Comparison of ENCODE assay signal across 8 mouse cellular contexts in the genomic region with DNA sequence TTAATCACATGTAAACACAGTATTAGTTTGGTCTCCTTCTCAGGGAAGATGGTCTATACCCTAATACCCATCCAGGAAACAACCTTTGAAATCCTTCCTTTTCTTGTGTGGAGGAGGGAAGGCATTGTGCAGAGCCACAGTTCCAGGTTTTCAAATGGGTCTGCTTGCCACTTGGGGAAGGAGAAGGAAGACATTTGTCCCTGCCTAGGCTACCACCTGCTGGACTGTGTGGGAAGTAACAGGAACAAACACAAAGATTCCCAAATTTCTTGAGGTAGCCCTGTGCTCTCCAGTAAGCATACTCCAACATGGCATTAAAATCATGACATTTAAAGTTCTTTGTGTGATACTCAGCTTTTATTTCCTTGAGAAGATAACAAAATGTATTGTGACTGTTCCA.
A peak's percentile ranks its signal among the peaks of the same experiment; 100 is the strongest.
DNase-seq lines count a peak whose midpoint lies in the region; ATAC-seq and TF ChIP-seq lines count a peak whose summit lies in the region.

No protein-coding gene starts in this region.

- H3K4me2 ChIP-seq in kidney, embryonic 14.5 days (replicated peaks; ENCODE audit: low read depth, low read length): no peak overlapping the region
- H3K4me2 ChIP-seq in lung, embryonic 15.5 days: no peak overlapping the region

- H3K9me3 ChIP-seq in kidney, embryonic 14.5 days (ENCODE audit: control insufficient read depth, low read length): no peaks in the 10 kb centered on the region
- H3K9me3 ChIP-seq in lung, embryonic 15.5 days: no peaks in the 10 kb centered on the region

- no peaks in the 10 kb centered on the region for H3K4me1 ChIP-seq in kidney, embryonic 14.5 days (ENCODE audit: control insufficient read depth, insufficient read depth, low read length)
- no peaks in the 10 kb centered on the region for H3K4me1 ChIP-seq in lung, embryonic 15.5 days
- H3K4me1 ChIP-seq in small intestine, adult 2 months (ENCODE audit: control insufficient read depth, insufficient read depth, insufficient read length, low read length): no peaks in the 10 kb centered on the region

- peak; percentile 77; the same call in 1 of the 2 replicates for ATAC-seq in kidney, embryonic 14.5 days (ENCODE audit: low FRiP score, low TSS enrichment)
- ATAC-seq in lung, embryonic 15.5 days (ENCODE audit: borderline replicate concordance, extremely low read depth, low FRiP score, low TSS enrichment): peak; percentile 44; the same call in 1 of the 2 replicates

- H3K27ac ChIP-seq in kidney, embryonic 14.5 days (ENCODE audit: low read depth, low read length): no peak overlapping the region
- H3K27ac ChIP-seq in lung, embryonic 15.5 days: no peak overlapping the region
- no peak overlapping the region for H3K27ac ChIP-seq in small intestine, adult 2 months (ENCODE audit: insufficient read depth, low read depth, low read length)

- TF ChIP-seq POLR2A in small intestine, adult 2 months (IDR thresholded peaks at IDR 0.05; ENCODE audit: low read depth, low read length): no peak

- no peaks in the 10 kb centered on the region for H3K36me3 ChIP-seq in kidney, embryonic 14.5 days (ENCODE audit: control insufficient read depth, insufficient read depth, low read length)
- no peaks in the 10 kb centered on the region for H3K36me3 ChIP-seq in lung, embryonic 15.5 days
- H3K36me3 ChIP-seq in small intestine, adult 2 months (ENCODE audit: control insufficient read depth, insufficient read depth, low read length): no peaks in the 10 kb centered on the region

- H3K9ac ChIP-seq in kidney, embryonic 14.5 days (ENCODE audit: low read depth, low read length): no peak overlapping the region
- H3K9ac ChIP-seq in lung, embryonic 15.5 days: no peak overlapping the region

- H3K27me3 ChIP-seq in kidney, embryonic 14.5 days (ENCODE audit: control insufficient read depth, insufficient read depth, low read length): no peaks in the 10 kb centered on the region
- H3K27me3 ChIP-seq in lung, embryonic 15.5 days: no peaks in the 10 kb centered on the region
- no peaks in the 10 kb centered on the region for H3K27me3 ChIP-seq in small intestine, adult 2 months (ENCODE audit: control insufficient read depth, insufficient read depth, low read length)

- peak; percentile 57; the same call in 1 of the 2 replicates for TF ChIP-seq CTCF in small intestine, adult 2 months (IDR thresholded peaks at IDR 0.05; ENCODE audit: extremely low read depth, insufficient read length, insufficient replicate concordance, low read depth, low read length)

- no peak overlapping the region for H3K4me3 ChIP-seq in kidney, embryonic 14.5 days (ENCODE audit: low read length)
- H3K4me3 ChIP-seq in lung, embryonic 15.5 days: no peak overlapping the region
- no peak overlapping the region for H3K4me3 ChIP-seq in small intestine, adult 2 months (ENCODE audit: low read depth, low read length)

- DNase-seq in 3134 (ENCODE audit: extremely low read depth, insufficient read length, low spot score) (peak; percentile 30), ES-CJ7 (ENCODE audit: low read depth, low spot score) (peak; percentile 67)
- peak; percentile 37 for DNase-seq in cerebellum, adult 9-10 months
- DNase-seq in frontal cortex, postnatal 36 days (ENCODE audit: low spot score in 2 of 2): peak; percentile 21 to 47
- no peak for DNase-seq in spleen, adult 18-20 months

Comparison
In these comparisons a context has a peak if more than half of its experiments do, and no peak if none do; other contexts are left out.
1. DNase-seq: peak in 3134 (single experiment), ES-CJ7 (single experiment), cerebellum, adult 9-10 months (single experiment) and frontal cortex, postnatal 36 days (2 of 2); none in spleen, adult 18-20 months (0 of 2).